13 mouse cellular contexts compared by ENCODE assay signal in genomic region chr9:62190474-62190873, GRCm38 (mm10).
DNase-seq lines count a peak whose midpoint lies in the region; ATAC-seq lines count a peak whose summit lies in the region.
"Had no signal": no experiment of that assay in that cellular context is flagged by ENCODE, and none has a peak within 500 bp of the region (broad histone marks: within the 10 kb centered on the region; RNA-seq: fewer than 3 reads in every experiment).

No protein-coding gene starts in this region.

- no peaks in the 10 kb centered on the region for H3K36me3 ChIP-seq in limb, embryonic 12.5 days
- no peaks in the 10 kb centered on the region for H3K36me3 ChIP-seq in limb, embryonic 10.5 days
- H3K36me3 ChIP-seq in hindbrain, embryonic 16.5 days (ENCODE audit: control insufficient read depth, insufficient read depth, low read length), result no peaks in the 10 kb centered on the region
- no peaks in the 10 kb centered on the region for H3K36me3 ChIP-seq in intestine, embryonic 16.5 days (ENCODE audit: control insufficient read depth, insufficient read depth, low read length)
- H3K36me3 ChIP-seq: embryonic facial prominence, embryonic 12.5 days; heart, embryonic 10.5 days had no signal

- H3K27me3 ChIP-seq in limb, embryonic 12.5 days, result peaks cover 23% of the 10 kb centered on the region; the same call in 1 of the 2 replicates
- H3K27me3 ChIP-seq in limb, embryonic 10.5 days (ENCODE audit: low read depth, poor library complexity, severe bottlenecking), result peaks cover 24% of the 10 kb centered on the region
- H3K27me3 ChIP-seq in hindbrain, embryonic 16.5 days (replicated peaks; ENCODE audit: control insufficient read depth, insufficient read depth, low read length), result no peaks in the 10 kb centered on the region
- H3K27me3 ChIP-seq in intestine, embryonic 16.5 days (replicated peaks; ENCODE audit: control insufficient read depth, insufficient read depth, low read length), result no peaks in the 10 kb centered on the region; the same call in 1 of the 2 replicates
- H3K27me3 ChIP-seq: embryonic facial prominence, embryonic 12.5 days had no signal

- peak; percentile 63 to 72 for DNase-seq in cerebellum, postnatal 10 days
- DNase-seq in cerebellum, adult 11 months, result no peak
- no peak for DNase-seq in limb, embryonic 10.5 days (ENCODE audit: low spot score)
- DNase-seq in retina, embryonic 14.5 days (ENCODE audit: low spot score), result peak; percentile 63
- DNase-seq in kidney, adult 18-20 months, result no peak
- DNase-seq: cerebellum, adult 8-10 months; kidney, postnatal 10 days had no signal

- H3K9me3 ChIP-seq in limb, embryonic 12.5 days, result no peaks in the 10 kb centered on the region
- H3K9me3 ChIP-seq in limb, embryonic 10.5 days (replicated peaks), result no peaks in the 10 kb centered on the region
- H3K9me3 ChIP-seq in hindbrain, embryonic 16.5 days (ENCODE audit: control insufficient read depth, low read length), result no peaks in the 10 kb centered on the region
- no peaks in the 10 kb centered on the region for H3K9me3 ChIP-seq in intestine, embryonic 16.5 days (ENCODE audit: control insufficient read depth, low read length)
- H3K9me3 ChIP-seq: embryonic facial prominence, embryonic 12.5 days; heart, embryonic 10.5 days had no signal

- peaks cover 25% of the 10 kb centered on the region for H3K4me1 ChIP-seq in limb, embryonic 12.5 days (replicated peaks)
- peaks cover 70% of the 10 kb centered on the region for H3K4me1 ChIP-seq in limb, embryonic 10.5 days
- H3K4me1 ChIP-seq in hindbrain, embryonic 16.5 days (ENCODE audit: control insufficient read depth, insufficient read depth, low read depth, low read length), result peaks cover 33% of the 10 kb centered on the region
- peaks cover 12% of the 10 kb centered on the region for H3K4me1 ChIP-seq in intestine, embryonic 16.5 days (ENCODE audit: control insufficient read depth, insufficient read depth, low read length)

- no peak for ATAC-seq in limb, embryonic 12.5 days (ENCODE audit: insufficient number of reproducible peaks, insufficient read depth, low FRiP score, low TSS enrichment, low read depth)
- ATAC-seq in hindbrain, embryonic 16.5 days, result peak; percentile 55
- no peak for ATAC-seq in intestine, embryonic 16.5 days

- no peak overlapping the region for H3K27ac ChIP-seq in limb, embryonic 12.5 days
- H3K27ac ChIP-seq in limb, embryonic 10.5 days, result no peak overlapping the region
- peak overlapping the region; percentile 66 for H3K27ac ChIP-seq in hindbrain, embryonic 16.5 days (ENCODE audit: low read depth, low read length)
- H3K27ac ChIP-seq in intestine, embryonic 16.5 days (ENCODE audit: low read length), result no peak overlapping the region
- H3K27ac ChIP-seq: embryonic facial prominence, embryonic 12.5 days; heart, embryonic 10.5 days; macrophage had no signal

- H3K4me3 ChIP-seq in limb, embryonic 12.5 days (replicated peaks), result no peak overlapping the region
- H3K4me3 ChIP-seq in limb, embryonic 10.5 days, result no peak overlapping the region
- no peak overlapping the region for H3K4me3 ChIP-seq in hindbrain, embryonic 16.5 days (ENCODE audit: low read length)
- no peak overlapping the region for H3K4me3 ChIP-seq in intestine, embryonic 16.5 days (ENCODE audit: low read length)
- H3K4me3 ChIP-seq: embryonic facial prominence, embryonic 12.5 days; heart, embryonic 10.5 days had no signal

- H3K4me2 ChIP-seq in limb, embryonic 12.5 days, result no peak overlapping the region
- no peak overlapping the region; the same call in 1 of the 2 replicates for H3K4me2 ChIP-seq in hindbrain, embryonic 16.5 days (ENCODE audit: low read length)
- H3K4me2 ChIP-seq in intestine, embryonic 16.5 days (ENCODE audit: low read depth, low read length), result no peak overlapping the region
- H3K4me2 ChIP-seq: embryonic facial prominence, embryonic 12.5 days had no signal

- H3K9ac ChIP-seq in limb, embryonic 12.5 days (replicated peaks), result 0 out of 2 replicates have a peak overlapping the region, but pooled peaks have one; percentile 19
- H3K9ac ChIP-seq in hindbrain, embryonic 16.5 days (ENCODE audit: low read depth, low read length), result peak overlapping the region; percentile 29; the same call in 1 of the 2 replicates
- no peak overlapping the region for H3K9ac ChIP-seq in intestine, embryonic 16.5 days (ENCODE audit: low read depth, low read length)
- H3K9ac ChIP-seq: embryonic facial prominence, embryonic 12.5 days had no signal

- WGBS in limb, embryonic 12.5 days, result 51% methylated on average over 6 of the region's 6 CpGs
- WGBS in limb, embryonic 10.5 days, result 62% methylated on average over 6 of the region's 6 CpGs
- WGBS in hindbrain, embryonic 16.5 days, result 15% methylated on average over 6 of the region's 6 CpGs
- 71% methylated on average over 6 of the region's 6 CpGs for WGBS in intestine, embryonic 16.5 days

Comparison
In these comparisons a context has a peak if more than half of its experiments do, and no peak if none do; other contexts are left out.
1. DNase-seq: peak in cerebellum, postnatal 10 days (2 of 2) and retina, embryonic 14.5 days (single experiment); none in cerebellum, adult 11 months (single experiment), limb, embryonic 10.5 days (single experiment) and kidney, adult 18-20 months (single experiment).